Mouse (Mus musculus) liver, embryonic 16.5 days (tissue): ENCODE measurements around the gene 1700102P08Rik. TPM values are rescaled to one million over a fixed set of nuclear protein-coding genes. Genes with fewer than 3 reads are reported as not detected.

Experiments used
- ATAC-seq: fragments of 200-750 bp; cut with Nextera tagmentation; 2 replicates; pipeline ENCODE4 v1.8.0; 2017; ENCODE audit warnings: low read depth, mild to moderate bottlenecking, moderate number of reproducible peaks, moderate library complexity
- H3K27ac ChIP-seq: fragments of 300-500 bp; sonication (generic); 2 replicates; pipeline ENCODE4 v1.5.1; 2014; ENCODE audit warnings: mild to moderate bottlenecking, low read length
- H3K27me3 ChIP-seq: fragments of 300-500 bp; sonication (generic); 2 replicates; pipeline ENCODE4 v1.6.1; 2014; ENCODE audit warnings: low read depth, low read length, mixed read lengths; ENCODE audit not compliant: control insufficient read depth, insufficient read depth
- H3K36me3 ChIP-seq: fragments of 300-500 bp; sonication (generic); 2 replicates; pipeline ENCODE4 v1.6.1; 2014; ENCODE audit warnings: mild to moderate bottlenecking; ENCODE audit not compliant: control insufficient read depth, insufficient read depth
- H3K4me1 ChIP-seq: fragments of 300-500 bp; sonication (generic); 2 replicates; pipeline ENCODE4 v1.6.1; 2014; ENCODE audit warnings: low read depth, low read length, mixed read lengths; ENCODE audit not compliant: control insufficient read depth
- H3K4me2 ChIP-seq: fragments of 300-500 bp; sonication (generic); 2 replicates; pipeline ENCODE4 v1.6.1; 2014; ENCODE audit warnings: low read depth, low read length, mixed read lengths
- H3K4me3 ChIP-seq: fragments of 300-500 bp; sonication (generic); 2 replicates; pipeline ENCODE4 v1.5.1; 2014; ENCODE audit warnings: low read depth, mild to moderate bottlenecking, low read length
- H3K9ac ChIP-seq: fragments of 300-500 bp; sonication (generic); 2 replicates; pipeline ENCODE4 v1.6.1; 2014; ENCODE audit warnings: low read depth, low read length
- H3K9me3 ChIP-seq: fragments of 300-500 bp; sonication (generic); replicated peaks from 2 replicates; pipeline ENCODE4 v1.6.1; 2016; ENCODE audit warnings: low read length; ENCODE audit not compliant: control insufficient read depth
- WGBS: fragments of 180-500 bp; shearing (Covaris S2); extraction: QIAGEN DNeasy Blood & Tissue Kit; methylation state at CpG from one replicate; pipeline ENCODE4 v1.1.7; 2014; ENCODE audit not compliant: insufficient replicate concordance; 5-methylcytosine and 5-hydroxymethylcytosine counted together
- polyA plus RNA-seq: library from polyadenylated mRNA; unstranded; fragments of >200 nt; fragmentation: Nextera tagmentation; extraction: Ambion mirVana; gene quantifications from 2 replicates; pipeline ENCODE4 v1.2.1, GENCODE M21; 2015

1700102P08Rik gene
- polyA plus RNA-seq, 1 experiment from 2014 or later, result 0.60 TPM

GRCm38 (mm10) chr9:108398324-108398723 lies 5.7 kb downstream of the 1700102P08Rik start:
- Histone ChIP-seq H3K9ac (no peak overlapping the region), H3K4me3 (no peak overlapping the region), H3K27me3 (no peaks in the 10 kb centered on the region), H3K36me3 (no peaks in the 10 kb centered on the region), H3K9me3 (no peaks in the 10 kb centered on the region), H3K27ac (no peak overlapping the region), H3K4me2 (no peak overlapping the region), H3K4me1 (no peaks in the 10 kb centered on the region)
- ATAC-seq, result no peak
- WGBS, result 84% methylated on average over 3 of the region's 3 CpGs

DNA sequence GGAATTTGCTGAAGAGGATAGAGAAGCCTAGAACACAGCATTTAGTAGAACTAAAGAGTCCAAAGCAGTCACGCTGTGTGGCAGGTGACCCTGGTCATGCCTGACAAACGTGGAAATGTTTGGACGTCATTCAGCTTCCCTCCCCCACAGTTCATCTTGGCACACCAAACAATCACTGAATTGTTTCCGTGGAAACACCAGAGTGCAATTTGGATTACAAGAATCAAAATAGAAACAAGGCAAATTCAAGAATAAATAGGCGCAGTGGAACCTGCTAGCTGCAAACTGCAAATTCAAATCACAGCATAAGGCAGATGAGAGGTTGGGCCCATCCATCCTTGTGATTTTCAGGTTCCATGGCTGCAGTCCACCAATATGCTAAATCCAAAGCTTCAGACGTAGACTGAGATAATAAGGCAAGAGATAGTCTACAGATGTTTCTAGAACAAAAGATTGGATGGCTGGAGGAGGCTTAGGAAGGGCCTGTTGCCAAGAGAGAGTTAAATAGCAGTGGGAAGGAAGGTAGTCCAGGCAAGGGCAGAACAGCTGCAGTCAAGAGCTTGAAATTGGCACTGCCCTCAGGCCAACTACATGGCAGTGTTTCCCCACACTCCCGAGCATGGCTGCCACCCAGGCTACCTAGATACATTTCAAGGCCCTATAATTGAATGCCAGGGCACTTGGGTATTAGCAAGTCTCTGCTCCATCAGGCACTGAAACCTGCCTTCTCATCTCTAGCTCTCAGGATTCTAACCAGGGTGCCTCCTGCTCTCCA lies 8.8 kb downstream of the 1700102P08Rik start:
- Histone ChIP-seq H3K4me2 (no peak overlapping the region), H3K9ac (no peak overlapping the region), H3K27ac (no peak overlapping the region), H3K4me1 (no peaks in the 10 kb centered on the region), H3K9me3 (no peaks in the 10 kb centered on the region), H3K27me3 (no peaks in the 10 kb centered on the region), H3K4me3 (no peak overlapping the region), H3K36me3 (no peaks in the 10 kb centered on the region)
- ATAC-seq, result no peak
- WGBS, result 59% methylated on average over 7 of the region's 7 CpGs

DNA sequence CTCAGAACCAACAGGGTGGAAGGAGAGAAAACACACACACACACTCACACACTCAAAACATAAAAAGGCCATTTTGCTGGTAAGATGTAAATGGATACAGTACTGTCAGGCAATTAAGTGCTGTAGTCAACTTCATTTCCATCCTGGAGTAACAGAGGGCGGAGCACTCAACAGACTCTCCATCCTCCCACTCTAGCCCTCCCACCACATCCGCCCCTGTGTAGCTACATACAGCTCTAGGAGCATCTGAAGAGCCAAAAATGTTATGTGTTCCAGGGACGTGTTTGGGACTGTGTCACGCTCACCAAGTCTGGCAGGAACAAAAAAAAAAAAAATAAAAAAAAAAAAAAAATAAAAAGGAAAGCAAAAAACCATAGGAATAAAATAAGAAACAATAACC lies 10.5 kb downstream of the 1700102P08Rik start:
- 65% methylated on average over 4 of the region's 4 CpGs for WGBS
- Histone ChIP-seq H3K9me3 (no peaks in the 10 kb centered on the region), H3K4me1 (no peaks in the 10 kb centered on the region), H3K4me3 (no peak overlapping the region), H3K27ac (no peak overlapping the region), H3K36me3 (no peaks in the 10 kb centered on the region), H3K4me2 (no peak overlapping the region), H3K9ac (no peak overlapping the region), H3K27me3 (no peaks in the 10 kb centered on the region)
- ATAC-seq, result no peak

DNA sequence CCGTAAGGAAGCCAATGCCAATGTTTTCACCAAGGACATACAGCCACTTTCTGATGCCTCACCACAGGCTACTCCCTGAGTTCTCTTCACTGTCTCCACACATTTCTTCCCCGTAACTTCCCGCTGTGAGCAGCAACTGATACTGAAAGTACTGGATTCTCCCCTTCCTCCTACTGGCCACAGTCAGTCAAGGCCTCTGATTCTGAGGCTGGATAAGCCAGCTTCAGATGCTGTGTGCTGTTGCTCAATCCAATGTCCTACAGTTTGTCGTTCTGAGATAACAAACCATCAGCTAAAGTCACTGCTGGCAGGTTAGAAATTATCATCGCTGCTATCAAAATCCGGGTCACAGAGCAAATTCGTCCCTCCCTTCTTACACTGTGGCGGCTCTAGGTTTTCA lies 11.8 kb downstream of the 1700102P08Rik start:
- no peaks in the 10 kb centered on the region for H3K9me3 ChIP-seq
- H3K4me1 ChIP-seq, result no peaks in the 10 kb centered on the region
- H3K4me2 ChIP-seq, result no peak overlapping the region
- no peak overlapping the region for H3K27ac ChIP-seq
- H3K4me3 ChIP-seq, result no peak overlapping the region
- no peaks in the 10 kb centered on the region for H3K36me3 ChIP-seq
- no peak for ATAC-seq
- no peaks in the 10 kb centered on the region for H3K27me3 ChIP-seq
- 38% methylated on average over 8 of the region's 8 CpGs for WGBS
- H3K9ac ChIP-seq, result no peak overlapping the region

DNA sequence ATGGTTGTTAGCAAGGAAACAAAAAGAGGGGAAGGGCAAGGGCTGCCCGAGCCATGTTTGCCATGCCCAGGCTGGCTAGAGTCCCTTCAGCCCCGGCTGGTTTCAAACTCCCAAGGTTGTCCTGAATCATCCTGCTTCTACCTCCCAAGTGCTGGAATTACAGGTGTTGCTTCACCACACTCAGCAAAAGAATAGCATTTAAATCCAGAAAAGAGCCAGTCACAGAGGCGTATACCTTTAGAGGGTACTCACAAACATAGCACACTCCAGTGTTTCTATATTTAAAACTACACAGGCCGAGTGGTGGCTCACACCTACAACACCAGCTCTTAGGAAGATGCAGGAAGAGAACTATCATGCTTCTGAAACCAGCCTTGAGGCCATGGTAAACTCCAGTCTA lies 16.9 kb downstream of the 1700102P08Rik start:
- Histone ChIP-seq H3K9me3 (no peaks in the 10 kb centered on the region), H3K4me3 (no peak overlapping the region), H3K9ac (no peak overlapping the region), H3K4me1 (no peaks in the 10 kb centered on the region), H3K4me2 (no peak overlapping the region), H3K27ac (no peak overlapping the region), H3K27me3 (no peaks in the 10 kb centered on the region), H3K36me3 (no peaks in the 10 kb centered on the region)
- no peak for ATAC-seq
- WGBS, result 75% methylated on average over 4 of the region's 4 CpGs

DNA sequence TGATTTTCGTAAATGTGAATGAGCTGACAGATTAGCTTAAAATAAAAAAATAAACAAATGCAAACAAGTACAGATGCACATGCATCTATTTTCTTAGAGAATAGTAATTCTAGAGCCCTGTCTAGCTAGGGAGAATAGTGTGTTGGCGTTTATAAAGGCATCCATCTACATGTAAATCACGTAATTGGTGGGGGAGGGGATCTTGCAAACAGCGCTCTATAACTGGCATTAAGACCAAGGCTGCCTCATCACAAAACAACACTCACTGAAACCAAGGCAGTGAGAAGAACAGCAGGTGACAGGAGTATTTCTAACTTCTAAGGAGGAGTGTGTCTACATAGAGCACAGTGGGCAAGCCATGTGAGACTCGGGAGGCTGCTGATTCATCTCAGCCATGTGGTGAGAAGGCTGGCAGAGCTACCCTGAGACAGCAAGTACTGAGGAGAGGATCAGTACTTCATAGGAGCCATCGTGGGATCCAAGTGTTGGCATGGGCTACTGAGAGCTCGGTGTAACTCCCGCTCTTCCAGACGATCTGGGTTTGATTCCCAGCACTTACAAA lies 18.9 kb downstream of the 1700102P08Rik start:
- Histone ChIP-seq H3K4me2 (no peak overlapping the region), H3K9me3 (no peaks in the 10 kb centered on the region), H3K4me1 (no peaks in the 10 kb centered on the region), H3K4me3 (no peak overlapping the region), H3K9ac (no peak overlapping the region), H3K27ac (no peak overlapping the region), H3K27me3 (no peaks in the 10 kb centered on the region), H3K36me3 (no peaks in the 10 kb centered on the region)
- no peak for ATAC-seq
- WGBS, result 65% methylated on average over 9 of the region's 9 CpGs

DNA sequence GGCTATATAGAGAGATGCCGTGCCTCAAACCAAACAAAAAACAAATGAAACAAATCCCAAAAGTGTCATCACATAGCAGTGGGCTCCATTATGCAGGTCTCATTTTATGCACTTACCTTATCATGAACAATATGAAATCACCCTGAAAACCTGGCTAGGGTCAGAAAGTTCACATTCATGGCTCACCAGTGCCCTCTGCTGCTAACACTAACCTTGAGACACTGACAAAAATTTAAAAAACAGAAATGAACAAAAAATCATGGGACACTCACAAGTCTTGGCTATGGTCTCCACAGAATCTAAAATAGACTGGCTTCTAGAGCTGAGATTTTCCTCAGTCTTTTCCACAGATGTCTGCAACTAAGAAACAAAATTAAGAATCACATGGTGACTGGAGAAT lies 19.6 kb downstream of the 1700102P08Rik start:
- H3K27ac ChIP-seq, result no peak overlapping the region
- H3K4me2 ChIP-seq, result no peak overlapping the region
- no peaks in the 10 kb centered on the region for H3K27me3 ChIP-seq
- WGBS, result 60% methylated on average over 1 of the region's 1 CpGs
- no peak overlapping the region for H3K4me3 ChIP-seq
- no peak overlapping the region for H3K9ac ChIP-seq
- ATAC-seq, result no peak
- H3K36me3 ChIP-seq, result no peaks in the 10 kb centered on the region
- no peaks in the 10 kb centered on the region for H3K9me3 ChIP-seq
- no peaks in the 10 kb centered on the region for H3K4me1 ChIP-seq

GRCm38 (mm10) chr9:108428384-108428783 lies 35.8 kb downstream of the 1700102P08Rik start, which contains the start of gene Ccdc36:
Ccdc36 (minus strand) TSS chr9:108428484.
- Histone ChIP-seq H3K36me3 (no peaks in the 10 kb centered on the region), H3K4me1 (peaks cover 3% of the 10 kb centered on the region), H3K9me3 (no peaks in the 10 kb centered on the region), H3K9ac (no peak within 1 kb of the TSS), H3K4me3 (no peak within 1 kb of the TSS), H3K27ac (no peak within 1 kb of the TSS), H3K4me2 (no peak within 1 kb of the TSS), H3K27me3 (no peaks in the 10 kb centered on the region)
- no peak for ATAC-seq

DNA sequence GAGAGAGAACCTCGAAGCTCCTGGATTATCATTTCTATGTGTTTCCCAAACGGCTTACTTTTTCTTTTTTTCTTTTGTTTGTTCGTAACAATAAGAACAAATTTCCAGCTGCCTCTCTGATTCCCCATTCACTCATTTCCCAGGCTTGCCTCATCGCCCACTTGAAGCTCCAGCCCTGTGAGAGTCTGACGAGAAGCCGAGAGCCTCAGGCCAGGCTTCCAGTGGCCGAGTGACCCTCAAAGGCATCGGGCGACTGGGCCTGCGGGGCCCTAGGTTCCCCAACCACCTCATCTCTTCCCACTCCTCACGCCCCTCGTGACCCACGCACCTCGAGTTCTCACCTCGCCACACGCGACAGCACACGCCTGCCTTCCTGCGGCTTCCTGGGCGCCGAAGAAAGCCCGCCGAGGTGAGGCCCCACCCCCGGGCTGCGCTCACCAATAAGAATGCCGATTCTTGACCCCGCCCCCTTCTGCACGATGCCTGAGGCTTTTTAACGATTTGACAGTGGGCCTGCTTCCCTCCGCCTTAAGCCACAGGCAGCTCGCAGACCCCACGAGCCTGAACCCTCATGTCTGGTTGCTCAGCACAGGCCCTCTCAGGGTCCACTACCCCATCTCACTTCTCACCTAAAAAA lies 38.9 kb downstream of the 1700102P08Rik start:
- Histone ChIP-seq H3K9me3 (no peaks in the 10 kb centered on the region), H3K36me3 (no peaks in the 10 kb centered on the region), H3K27me3 (no peaks in the 10 kb centered on the region), H3K9ac (0 out of 2 replicates have a peak overlapping the region, but pooled peaks have one; percentile 7), H3K4me3 (peak overlapping the region; percentile 12; the same call in 1 of the 2 replicates), H3K27ac (no peak overlapping the region), H3K4me1 (peaks cover 3% of the 10 kb centered on the region), H3K4me2 (peak overlapping the region; percentile 46)
- WGBS, result 51% methylated on average over 32 of the region's 32 CpGs
- peak; percentile 56 for ATAC-seq
